Mouse (Mus musculus) bone marrow macrophage, adult 2 months (primary cell): ENCODE results near the gene Spaca4. TPM values are rescaled to one million over a fixed set of nuclear protein-coding genes. Genes with fewer than 3 reads are reported as not detected.
A peak's percentile ranks its signal among the peaks of the same experiment; 100 is the strongest.

Source experiments
- H3K27ac ChIP-seq: 2 replicates; pipeline ENCODE4 v1.5.1; 2012; ENCODE audit warnings: low read depth, low read length; ENCODE audit not compliant: insufficient read depth
- H3K4me1 ChIP-seq: 2 replicates; pipeline ENCODE4 v1.6.1; 2012; ENCODE audit warnings: low read length; ENCODE audit not compliant: control insufficient read depth, insufficient read depth
- H3K4me3 ChIP-seq: 2 replicates; pipeline ENCODE4 v1.5.1; 2012; ENCODE audit warnings: mild to moderate bottlenecking, low read length, moderate library complexity; ENCODE audit not compliant: insufficient read depth
- CTCF ChIP-seq: IDR thresholded peaks from 2 replicates; pipeline ENCODE4 v1.5.1; 2012; ENCODE audit warnings: low read depth, mild to moderate bottlenecking, low read length, moderate library complexity
- POLR2A ChIP-seq: IDR thresholded peaks from 2 replicates; pipeline ENCODE4 v1.6.1; 2012; ENCODE audit warnings: mild to moderate bottlenecking, low read depth, low read length, borderline replicate concordance
- polyA plus RNA-seq: library from polyadenylated mRNA; stranded (reverse); fragments of >200 nt; gene quantifications from 2 replicates; pipeline ENCODE4 v1.2.4, GENCODE M21; 2012; ENCODE audit not compliant: missing spikeins, insufficient read depth, insufficient read length

Spaca4 gene
- polyA plus RNA-seq, 1 experiment = not detected

DNA sequence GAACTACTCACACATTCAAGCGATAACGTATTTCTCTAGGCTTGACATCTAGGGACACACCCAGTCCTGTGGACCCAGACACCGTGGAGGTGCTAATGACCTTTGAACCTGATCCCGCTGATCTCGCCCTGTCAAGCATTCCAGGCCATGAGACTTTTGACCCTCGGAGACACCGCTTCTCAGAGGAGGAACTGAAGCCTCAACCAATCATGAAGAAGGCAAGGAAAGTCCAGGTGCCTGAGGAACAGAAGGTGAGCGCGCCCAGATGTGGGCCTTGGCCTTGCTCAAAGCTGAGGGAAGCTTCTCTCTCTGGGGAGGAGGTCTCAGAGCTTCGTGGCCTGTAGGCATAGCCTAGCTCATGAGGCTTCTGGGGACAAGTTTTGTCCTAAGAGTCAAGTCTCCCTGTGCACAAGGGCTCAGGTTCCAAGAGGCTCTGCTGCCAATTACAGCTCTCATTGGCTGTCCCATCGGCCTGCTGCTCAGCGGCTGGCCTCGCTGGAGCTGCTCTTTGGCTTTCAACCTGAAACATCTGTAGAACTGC, 17.3 kb downstream of the Spaca4 start:
- H3K27ac ChIP-seq = peak overlapping the region; percentile 95

DNA sequence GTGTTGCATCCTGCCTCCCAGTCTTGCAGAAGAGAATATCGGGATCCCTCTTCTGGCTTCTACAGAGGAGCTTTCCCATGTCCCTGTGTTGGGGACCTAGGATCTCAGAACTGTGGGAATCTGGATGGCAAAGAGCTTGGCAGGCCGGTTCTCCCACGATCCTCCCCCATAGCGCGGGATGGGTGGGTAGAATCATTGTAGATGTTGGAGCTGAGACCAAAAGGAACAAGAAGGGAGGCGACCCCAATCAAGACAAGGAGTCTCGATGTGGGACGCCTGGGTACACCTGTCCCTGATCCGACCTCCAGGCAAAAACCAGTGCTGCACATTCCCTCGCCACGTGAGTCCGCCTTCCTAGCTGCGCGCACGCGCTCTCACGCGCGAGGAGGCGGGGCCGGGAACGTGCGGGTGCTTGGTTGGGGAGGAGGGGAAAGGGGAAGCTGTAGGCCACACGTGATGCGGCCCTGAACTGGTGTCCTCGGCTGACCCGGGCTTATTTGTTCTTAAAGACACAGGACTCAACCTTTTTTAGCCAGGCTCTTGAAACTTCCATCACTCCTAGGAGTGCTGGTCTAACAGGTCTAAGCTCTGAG, 18.1 kb downstream of the Spaca4 start:
- Histone ChIP-seq H3K27ac (peak overlapping the region; percentile 95), H3K4me1 (peaks cover 21% of the 10 kb centered on the region), H3K4me3 (peak overlapping the region; percentile 83)
- TF ChIP-seq POLR2A (0 out of 2 replicates have a peak, but pooled peaks have one; percentile 44), CTCF (no peak)

More for the DNA sequence above, 17.3 kb downstream of the Spaca4 start:
- H3K4me3 ChIP-seq = peak overlapping the region; percentile 50
- H3K4me1 ChIP-seq = peaks cover 21% of the 10 kb centered on the region
- TF ChIP-seq POLR2A (no peak), CTCF (no peak)

DNA sequence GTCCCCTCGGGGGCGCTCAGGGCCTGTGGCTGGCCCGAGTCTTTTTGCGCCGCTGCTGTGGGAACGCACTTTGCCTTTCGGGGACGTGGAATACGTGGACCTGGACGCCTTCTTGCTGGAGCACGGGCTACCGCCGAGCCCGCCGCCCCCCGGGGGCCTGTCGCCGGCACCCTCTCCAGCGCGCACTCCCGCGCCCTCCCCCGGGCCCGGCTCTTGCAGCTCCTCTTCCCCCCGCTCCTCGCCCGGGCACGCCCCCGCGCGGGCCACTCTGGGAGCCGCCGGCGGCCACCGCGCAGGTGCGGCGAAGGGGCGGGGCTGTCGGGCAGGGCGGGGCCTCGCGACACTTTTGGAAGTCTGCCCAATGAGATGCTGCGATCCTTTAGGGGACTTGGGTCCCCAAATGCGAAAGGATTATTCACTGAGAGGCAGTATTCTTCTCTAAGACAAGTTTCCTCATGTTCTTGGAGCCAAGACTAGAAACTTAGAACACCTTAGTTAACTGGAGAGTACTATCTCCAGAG, 18.8 kb downstream of the Spaca4 start:
- peak; percentile 85; the same call in 1 of the 2 replicates for TF ChIP-seq POLR2A
- TF ChIP-seq CTCF = no peak
- Histone ChIP-seq H3K27ac (peak overlapping the region; percentile 95), H3K4me3 (peak overlapping the region; percentile 83), H3K4me1 (peaks cover 21% of the 10 kb centered on the region)

DNA sequence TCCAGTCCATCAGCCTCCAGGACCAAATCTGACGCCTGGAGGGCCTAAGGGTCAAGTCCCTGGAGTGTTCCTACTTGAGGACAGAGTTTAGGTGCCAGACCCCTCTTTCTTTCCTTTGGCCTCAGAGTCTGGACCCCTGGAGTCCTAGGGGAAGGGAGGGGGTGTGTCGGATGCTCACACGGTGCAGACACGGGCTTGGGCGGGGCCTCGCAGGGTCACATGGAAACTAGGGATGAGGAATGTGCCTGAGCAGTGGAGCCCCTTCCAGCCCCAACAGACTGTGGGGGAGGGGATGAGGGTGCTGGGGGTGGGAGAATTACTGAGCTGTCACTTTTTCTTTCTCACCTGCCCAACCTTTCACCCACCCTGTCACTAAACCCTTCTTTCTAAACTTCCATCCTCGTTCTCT, 19.7 kb downstream of the Spaca4 start:
- Histone ChIP-seq H3K27ac (peak overlapping the region; percentile 87), H3K4me3 (peak overlapping the region; percentile 83), H3K4me1 (peaks cover 21% of the 10 kb centered on the region)
- no peak for TF ChIP-seq POLR2A

DNA sequence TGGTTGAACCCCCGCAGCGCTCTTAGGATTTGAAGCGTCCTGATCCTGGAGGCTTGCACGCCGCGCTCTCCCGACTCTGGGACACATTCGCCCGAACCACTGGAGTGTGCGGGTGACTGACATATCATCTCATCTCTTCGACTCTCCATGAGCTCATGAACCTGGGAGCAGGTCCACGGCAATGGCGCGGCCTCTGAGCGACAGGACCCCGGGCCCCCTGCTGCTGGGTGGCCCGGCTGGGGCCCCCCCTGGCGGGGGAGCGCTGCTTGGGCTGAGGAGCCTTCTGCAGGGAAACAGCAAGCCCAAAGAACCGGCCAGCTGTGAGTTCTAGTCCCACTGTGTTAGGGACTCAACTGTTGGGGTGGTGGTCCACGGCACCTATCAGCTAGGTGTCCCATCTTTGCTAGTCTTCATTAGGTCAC, 20.2 kb downstream of the Spaca4 start:
- peak overlapping the region; percentile 87 for H3K27ac ChIP-seq
- TF ChIP-seq POLR2A = no peak
- 0 out of 2 replicates have a peak, but pooled peaks have one; percentile 17 for TF ChIP-seq CTCF
- peaks cover 21% of the 10 kb centered on the region for H3K4me1 ChIP-seq

DNA sequence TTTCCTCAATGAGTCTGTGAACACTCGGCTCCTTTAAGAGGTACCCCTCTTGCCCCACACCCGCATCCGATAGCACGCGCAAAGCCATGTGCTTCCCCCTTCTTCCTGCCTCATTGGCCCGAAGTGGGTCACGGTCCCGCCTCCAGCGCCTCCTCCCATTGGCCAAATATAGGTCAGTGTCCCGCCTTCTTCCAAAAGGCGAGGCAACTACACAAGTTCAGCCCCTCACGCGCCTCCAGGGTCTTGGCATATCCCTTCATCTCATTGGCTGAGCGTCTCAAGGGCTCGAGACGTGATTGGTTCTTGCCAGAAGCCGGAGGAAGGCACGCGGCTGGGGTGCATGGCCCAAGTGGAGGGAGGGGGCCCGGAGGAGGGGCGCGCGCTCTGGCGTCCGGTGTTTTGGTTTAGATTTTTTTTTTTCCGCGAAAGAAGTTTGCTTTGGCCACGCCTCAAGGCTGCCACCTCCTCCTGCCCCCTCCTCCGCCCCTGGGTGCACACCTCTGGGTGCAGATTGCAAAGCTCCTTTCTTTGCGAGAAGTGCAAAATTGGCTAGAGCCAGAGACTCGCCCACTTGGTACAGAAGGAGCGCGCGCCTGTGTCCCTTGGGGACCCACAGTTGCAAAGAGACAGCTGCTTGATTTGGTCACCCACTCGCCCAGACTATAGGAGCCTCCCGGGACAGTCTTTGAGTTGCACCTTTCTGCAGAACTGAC, 20.7 kb downstream of the Spaca4 start, which contains the start of gene Dbp:
Gene Dbp (plus strand): TSS at position 359 of the 713 bp plus-strand sequence.
- no peak for TF ChIP-seq POLR2A
- Histone ChIP-seq H3K27ac (peak within 1 kb of the TSS; percentile 87), H3K4me1 (peaks cover 21% of the 10 kb centered on the region), H3K4me3 (peak within 1 kb of the TSS; percentile 83)

More for the DNA sequence above, 20.2 kb downstream of the Spaca4 start:
- peak overlapping the region; percentile 83 for H3K4me3 ChIP-seq

DNA sequence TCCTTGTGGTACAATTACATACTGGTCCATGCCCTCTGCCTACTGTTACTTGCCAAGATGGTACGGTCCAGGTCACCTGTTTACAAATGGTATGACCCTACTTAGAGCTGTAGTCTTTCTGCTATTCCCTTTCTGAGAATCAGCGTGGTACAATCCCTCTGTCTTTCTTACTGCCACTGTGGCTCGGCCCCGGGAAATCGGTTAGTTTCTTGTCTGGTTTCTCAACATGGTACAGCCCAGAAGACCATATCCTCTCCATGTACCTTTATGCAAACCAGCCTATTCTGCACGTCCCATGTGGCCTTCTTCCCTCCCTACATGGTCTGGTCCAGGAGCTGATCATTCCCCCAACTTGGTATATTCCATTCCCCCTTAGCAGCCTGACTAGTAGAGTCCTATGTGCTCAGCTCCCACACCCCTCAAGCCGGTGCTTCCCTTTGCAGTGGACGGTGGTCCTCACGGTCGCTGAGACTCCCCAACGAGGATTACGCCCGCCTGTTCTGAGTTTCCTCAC, 21.5 kb downstream of the Spaca4 start:
- peaks cover 20% of the 10 kb centered on the region for H3K4me1 ChIP-seq
- TF ChIP-seq POLR2A (no peak), CTCF (no peak)
- H3K27ac ChIP-seq = peak overlapping the region; percentile 73
- H3K4me3 ChIP-seq = peak overlapping the region; percentile 58

DNA sequence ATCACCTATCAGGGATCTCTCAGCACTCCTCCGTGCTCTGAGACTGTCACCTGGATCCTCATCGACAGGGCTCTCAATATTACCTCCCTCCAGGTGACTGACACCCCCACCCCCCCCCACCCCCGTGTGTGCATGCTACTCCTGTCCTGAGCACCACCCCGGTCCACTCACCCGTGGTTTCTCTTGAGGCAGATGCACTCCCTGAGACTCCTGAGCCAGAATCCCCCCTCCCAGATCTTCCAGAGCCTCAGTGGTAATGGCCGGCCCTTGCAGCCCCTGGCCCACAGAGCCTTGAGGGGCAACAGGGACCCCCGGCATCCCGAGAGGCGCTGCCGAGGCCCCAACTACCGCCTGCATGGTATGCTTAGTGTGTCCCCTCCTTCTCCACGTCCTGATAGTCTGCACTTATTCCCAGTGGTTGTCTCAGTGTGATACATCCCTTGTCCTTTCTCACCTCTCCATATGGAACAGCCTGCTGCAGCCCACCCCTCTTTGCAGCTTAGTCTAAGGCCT, 22.0 kb downstream of the Spaca4 start:
- TF ChIP-seq POLR2A (no peak), CTCF (no peak)
- Histone ChIP-seq H3K4me3 (peak overlapping the region; percentile 58), H3K27ac (peak overlapping the region; percentile 73), H3K4me1 (peaks cover 15% of the 10 kb centered on the region)

DNA sequence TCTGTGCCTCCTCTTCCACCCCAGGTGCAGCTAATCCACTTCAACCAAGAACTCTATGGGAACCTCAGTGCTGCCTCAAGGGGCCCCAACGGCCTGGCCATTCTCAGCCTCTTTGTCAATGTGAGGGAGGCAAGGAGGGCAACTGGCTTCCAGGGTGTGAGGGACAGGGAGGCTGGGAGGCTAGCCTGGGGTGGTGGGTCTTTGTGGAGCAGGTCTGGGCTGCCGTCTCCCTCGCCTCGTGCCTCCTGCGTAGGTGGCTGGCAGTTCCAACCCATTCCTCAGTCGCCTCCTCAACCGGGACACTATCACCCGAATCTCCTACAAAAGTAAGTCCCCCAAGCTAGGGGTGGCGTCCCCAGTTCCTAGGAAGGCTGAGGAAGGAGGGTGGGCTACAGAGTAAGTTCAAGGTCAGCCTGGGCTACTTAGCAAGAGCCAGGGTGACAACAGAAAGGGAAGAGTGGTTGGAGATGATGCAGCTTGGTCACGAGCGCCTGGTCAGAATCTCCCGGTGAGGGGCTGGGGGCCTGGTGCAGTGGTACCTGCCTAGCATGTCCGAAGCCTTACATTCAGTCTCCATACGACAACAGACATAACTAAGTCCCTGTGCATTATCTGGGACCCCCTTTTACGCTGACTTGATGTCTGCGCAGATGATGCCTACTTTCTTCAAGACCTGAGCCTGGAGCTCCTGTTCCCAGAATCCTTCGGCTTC, 22.6 kb downstream of the Spaca4 start:
- Histone ChIP-seq H3K27ac (no peak overlapping the region), H3K4me1 (peaks cover 9% of the 10 kb centered on the region), H3K4me3 (no peak overlapping the region)
- TF ChIP-seq CTCF (no peak), POLR2A (no peak)
